Mouse (Mus musculus): ENCODE measurements around the gene Pnma1. TPM values are rescaled to one million over a fixed set of nuclear protein-coding genes. Genes with fewer than 3 reads are reported as not detected.
A peak's percentile ranks its signal among the peaks of the same experiment; 100 is the strongest.

Gene Pnma1
- total RNA-seq, 2 experiments from 2014 or later, result 0.10 to 0.17 TPM

DNA sequence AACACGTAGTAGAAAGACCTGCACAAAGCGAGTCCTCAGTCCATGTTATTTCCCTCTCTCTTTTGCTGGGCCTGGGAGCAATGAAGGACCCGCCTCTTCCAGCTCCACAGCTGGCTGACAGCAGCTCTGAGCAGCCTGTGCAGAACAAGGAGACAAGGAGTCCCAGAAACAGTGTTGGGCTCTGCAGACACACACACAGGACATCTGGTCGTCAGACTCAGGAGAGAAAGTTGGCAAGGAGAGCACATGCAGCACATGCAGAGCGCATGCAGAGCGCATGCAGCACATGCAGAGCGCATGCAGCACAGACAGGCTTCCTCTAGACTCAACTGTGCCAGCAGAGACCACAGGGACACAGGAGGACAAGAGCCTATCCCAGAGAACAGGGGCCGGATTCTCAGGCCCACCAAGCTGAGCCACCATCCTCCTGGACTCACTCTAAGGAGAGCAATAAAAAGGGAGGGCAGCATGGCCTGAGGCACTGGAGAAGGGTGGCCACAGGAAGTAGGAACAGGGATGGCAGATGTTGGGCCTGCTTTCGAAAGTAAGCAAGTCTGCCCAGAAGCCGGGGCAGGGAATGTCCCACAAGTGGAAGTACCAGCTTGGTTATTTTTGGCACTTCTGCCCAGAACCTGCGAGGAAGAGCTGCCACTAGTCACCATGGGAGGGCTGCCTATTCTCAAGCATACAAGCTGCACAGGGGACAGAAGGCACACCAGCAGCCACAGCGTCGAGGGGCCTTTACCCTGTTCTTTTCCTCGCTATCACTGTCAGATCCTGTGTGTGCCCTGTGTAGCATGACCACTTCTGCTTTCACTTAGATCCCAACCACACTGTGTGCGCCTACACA lies 39.7 kb upstream of the Pnma1 start:
- peak; percentile 61 for DNase-seq
- no peak for TF ChIP-seq CTCF (IDR thresholded peaks at IDR 0.05)
- H3K4me3 ChIP-seq, result peak overlapping the region; percentile 34
- intact Hi-C loops (cut with DNase I), result no loop called here
- H3K27ac ChIP-seq, result peak overlapping the region; percentile 73

DNA sequence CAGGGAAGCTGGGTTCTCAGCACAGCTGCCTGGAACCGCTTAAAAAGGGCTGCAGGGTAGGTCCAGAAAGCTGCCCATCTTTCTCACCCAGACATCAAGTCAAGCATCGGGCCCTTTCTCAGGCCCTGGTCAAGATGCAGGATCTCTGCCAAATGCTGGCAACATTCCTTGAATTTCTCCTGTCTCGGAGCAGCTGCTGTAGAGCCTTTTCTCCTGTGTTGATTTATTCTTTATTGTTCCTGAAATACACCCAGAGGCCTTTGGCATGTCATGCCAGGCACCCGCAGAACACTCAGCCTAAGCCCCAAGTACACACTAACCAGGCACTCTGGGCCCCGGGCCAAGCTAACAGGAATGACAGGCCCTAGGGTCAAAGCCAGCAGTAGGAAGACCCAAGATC lies 38.7 kb upstream of the Pnma1 start:
- intact Hi-C loops (cut with DNase I), result no loop called here
- no peak for DNase-seq
- no peak overlapping the region for H3K4me3 ChIP-seq
- no peak for TF ChIP-seq CTCF (IDR thresholded peaks at IDR 0.05)
- peak overlapping the region; percentile 73 for H3K27ac ChIP-seq

DNA sequence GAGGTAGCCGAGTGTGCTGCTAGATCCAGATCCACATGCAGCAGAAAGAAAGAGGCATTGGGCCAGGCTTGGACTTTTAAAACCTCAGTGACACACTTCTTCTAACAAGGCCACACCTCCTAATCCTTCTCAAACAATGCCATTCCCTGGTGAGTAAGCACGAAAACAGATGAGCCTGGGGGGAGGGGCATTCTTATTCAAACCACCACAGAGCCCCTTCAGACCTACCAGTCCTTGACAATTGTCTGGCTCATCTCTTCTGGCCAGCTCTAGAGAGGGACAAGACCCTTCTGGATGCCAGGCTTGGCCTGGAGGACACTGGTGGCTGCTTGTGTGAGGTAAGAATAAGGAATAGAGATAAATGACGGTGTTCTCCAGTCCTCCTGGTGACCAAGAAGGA lies 38.2 kb upstream of the Pnma1 start:
- intact Hi-C loops (cut with DNase I), result no loop called here
- peak overlapping the region; percentile 73 for H3K27ac ChIP-seq
- no peak overlapping the region for H3K4me3 ChIP-seq
- no peak for DNase-seq
- TF ChIP-seq CTCF (IDR thresholded peaks at IDR 0.05), result no peak

DNA sequence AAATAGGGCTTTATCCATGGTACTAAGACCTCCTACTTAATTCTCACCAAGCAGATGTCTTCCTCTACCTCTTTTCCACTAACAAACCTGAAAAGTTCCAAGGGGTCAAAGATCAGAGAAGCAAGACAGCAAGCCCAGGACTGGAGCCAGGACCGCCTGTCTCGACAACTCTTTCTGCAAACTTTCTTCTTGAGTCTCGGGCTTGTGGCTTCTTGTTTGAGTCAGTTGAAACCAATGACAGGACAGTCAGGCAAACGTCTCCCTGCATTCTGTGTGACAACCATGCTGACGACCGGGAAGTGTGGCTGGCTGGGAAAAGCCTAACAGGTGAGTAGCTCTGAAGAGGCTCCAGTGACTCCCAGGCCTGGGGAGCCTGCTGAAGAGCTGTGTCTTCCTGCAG lies 37.3 kb upstream of the Pnma1 start:
- DNase-seq, result no peak
- H3K27ac ChIP-seq, result no peak overlapping the region
- no peak for TF ChIP-seq CTCF (IDR thresholded peaks at IDR 0.05)
- H3K4me3 ChIP-seq, result no peak overlapping the region
- intact Hi-C loops (cut with DNase I), result no loop called here

DNA sequence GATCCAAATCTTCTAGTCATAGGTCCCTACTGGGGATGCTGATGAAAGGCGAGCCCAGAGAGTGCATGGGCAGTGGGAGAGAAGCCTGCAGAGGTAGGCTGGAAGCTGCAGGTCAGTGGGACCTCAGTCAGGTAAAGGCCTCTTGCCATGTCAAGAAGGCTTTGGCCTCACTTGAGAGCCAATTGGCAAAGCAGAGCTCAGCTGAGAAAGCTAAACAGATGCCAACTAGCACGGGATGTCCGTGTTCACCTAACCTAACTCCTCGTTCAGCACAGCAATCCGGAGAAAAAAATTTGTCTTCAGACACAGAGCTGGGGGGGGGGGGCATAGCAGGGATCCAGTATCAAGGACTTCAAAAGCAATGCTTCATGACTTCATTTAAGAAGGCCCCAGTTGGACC lies 36.7 kb upstream of the Pnma1 start:
- no peak for DNase-seq
- no peak overlapping the region for H3K27ac ChIP-seq
- intact Hi-C loops (cut with DNase I), result no loop called here

DNA sequence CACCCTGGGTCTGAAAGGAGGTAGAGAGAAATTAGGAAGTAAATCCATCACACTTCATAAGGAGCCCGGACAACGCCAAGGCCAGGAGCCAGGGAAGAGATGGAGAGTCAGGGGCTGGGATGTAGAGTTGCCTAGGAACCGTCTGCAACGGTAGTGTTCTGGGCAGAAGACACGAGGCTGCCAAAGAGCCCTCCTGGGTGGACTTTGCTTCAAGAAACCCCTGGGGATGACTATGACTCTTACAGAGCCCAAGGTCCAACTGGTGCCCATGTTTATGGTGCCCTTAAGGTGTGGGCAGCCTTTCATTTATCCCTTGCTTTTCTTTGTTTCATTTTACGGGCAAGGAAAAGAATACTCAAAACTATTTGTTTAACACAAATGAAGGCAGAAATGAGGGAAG lies 33.7 kb upstream of the Pnma1 start:
- TF ChIP-seq CTCF (IDR thresholded peaks at IDR 0.05), result no peak
- no peak for DNase-seq
- intact Hi-C loops (cut with DNase I), result no loop called here
- no peak overlapping the region for H3K27ac ChIP-seq
- no peak overlapping the region for H3K4me3 ChIP-seq

More for the DNA sequence above, 36.7 kb upstream of the Pnma1 start:
- H3K4me3 ChIP-seq, result no peak overlapping the region
- TF ChIP-seq CTCF (IDR thresholded peaks at IDR 0.05), result no peak

DNA sequence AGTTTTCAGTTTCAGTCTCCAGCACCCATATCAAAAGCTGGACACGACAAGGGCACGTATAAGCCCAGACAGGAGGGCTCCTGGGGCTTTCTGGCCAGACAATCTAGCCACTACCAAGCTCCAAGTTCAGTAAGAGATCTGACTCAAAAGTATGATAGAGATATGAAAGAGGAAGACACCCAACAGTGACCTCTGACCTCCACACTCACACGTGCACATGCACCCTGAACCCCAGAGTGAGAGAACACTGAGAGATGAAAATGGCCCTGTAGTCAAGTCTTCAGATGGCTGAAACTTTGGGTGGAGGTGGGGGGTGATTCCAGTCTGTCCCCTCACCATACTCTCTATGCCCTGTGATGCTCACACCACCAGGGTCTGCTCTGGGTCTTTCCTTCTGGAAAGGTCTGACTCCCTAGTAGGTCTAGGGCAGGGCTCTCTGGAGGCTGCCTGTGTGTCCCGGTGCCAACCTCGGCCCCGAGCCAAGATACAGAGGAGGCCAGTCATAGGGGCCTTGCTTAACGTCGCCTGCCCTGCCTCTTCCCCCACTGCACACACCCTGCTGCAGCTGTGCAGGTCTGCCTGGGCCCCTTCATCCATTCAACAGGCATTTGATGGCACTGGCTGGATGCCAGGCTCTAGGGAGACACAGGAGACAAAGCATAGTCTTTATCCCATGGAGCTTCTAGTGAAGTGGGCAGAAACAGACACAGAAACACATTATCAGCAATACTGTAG lies 32.6 kb upstream of the Pnma1 start:
- DNase-seq, result peak; percentile 92
- TF ChIP-seq CTCF (IDR thresholded peaks at IDR 0.05), result no peak

DNA sequence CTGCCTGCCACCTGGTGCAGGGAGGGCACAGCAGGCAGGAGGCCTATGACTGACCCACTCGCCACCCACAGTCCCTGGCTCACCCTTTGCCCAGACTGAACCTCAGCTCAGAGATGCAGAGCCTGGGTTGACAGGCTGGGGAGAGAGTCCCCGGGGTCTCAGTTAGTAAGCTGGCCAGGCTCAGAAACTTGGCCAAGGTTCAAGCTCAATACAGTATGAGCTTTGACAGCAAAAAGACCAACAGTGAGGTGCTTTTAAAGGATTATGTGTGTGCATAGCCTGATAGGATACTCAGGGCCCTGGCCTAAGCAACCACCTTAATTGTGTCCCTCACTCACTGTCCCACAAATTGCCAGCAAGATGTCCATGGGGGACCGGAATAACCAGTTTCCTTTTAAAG lies 31.8 kb upstream of the Pnma1 start:
- no peak for TF ChIP-seq CTCF (IDR thresholded peaks at IDR 0.05)

More for the DNA sequence above, 32.6 kb upstream of the Pnma1 start:
- intact Hi-C loops (cut with DNase I), result no loop called here
- Histone ChIP-seq H3K27ac (peak overlapping the region; percentile 56), H3K4me3 (peak overlapping the region; percentile 32)

DNA sequence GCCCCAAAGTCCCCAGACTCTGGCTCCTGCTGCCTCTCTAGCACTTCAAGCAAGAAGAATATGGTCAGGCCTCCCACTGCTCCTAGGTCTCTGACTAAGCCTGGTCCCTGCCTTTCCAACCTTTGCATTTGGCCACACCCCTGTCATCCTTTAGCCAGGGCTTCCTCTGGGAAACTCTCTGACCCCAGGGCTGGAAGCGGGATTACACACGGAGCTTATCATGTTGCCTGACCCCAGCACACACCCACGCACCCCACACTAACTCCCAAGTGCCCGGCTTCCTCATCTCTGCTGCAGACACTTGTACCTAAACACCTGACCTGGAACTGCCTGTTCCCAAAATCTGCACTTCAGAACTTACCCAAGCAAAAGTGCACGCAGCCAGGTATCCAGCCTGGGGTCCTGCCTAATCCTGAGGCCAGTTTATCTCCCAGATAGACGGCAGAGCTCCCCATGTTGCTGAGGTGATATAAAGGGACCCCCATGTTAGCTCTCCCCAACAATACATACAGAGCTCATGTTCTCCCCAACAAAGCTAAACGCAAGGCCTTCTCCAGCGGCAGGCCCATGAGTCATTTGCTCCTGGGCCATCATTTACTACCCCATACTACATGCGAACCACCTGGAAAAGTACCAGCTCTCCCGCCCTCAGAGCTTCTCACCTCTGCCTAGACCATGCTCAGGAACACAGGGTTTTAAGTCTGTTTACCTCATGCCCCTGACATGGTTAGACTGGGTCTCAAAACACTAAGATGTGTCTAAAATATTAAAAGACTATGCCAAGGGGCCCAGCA lies 30.6 kb upstream of the Pnma1 start:
- DNase-seq, result no peak
- no peak overlapping the region for H3K4me3 ChIP-seq
- intact Hi-C loops (cut with DNase I), result loop anchor here (5.0 kb wide), 1 partner anchor 38 kb away; the partner anchor contains the start of gene Elmsan1
- no peak for TF ChIP-seq CTCF (IDR thresholded peaks at IDR 0.05)
- H3K27ac ChIP-seq, result peak overlapping the region; percentile 54

More for the DNA sequence above, 31.8 kb upstream of the Pnma1 start:
- DNase-seq, result no peak
- Histone ChIP-seq H3K27ac (peak overlapping the region; percentile 56), H3K4me3 (no peak overlapping the region)
- intact Hi-C loops (cut with DNase I), result no loop called here

DNA sequence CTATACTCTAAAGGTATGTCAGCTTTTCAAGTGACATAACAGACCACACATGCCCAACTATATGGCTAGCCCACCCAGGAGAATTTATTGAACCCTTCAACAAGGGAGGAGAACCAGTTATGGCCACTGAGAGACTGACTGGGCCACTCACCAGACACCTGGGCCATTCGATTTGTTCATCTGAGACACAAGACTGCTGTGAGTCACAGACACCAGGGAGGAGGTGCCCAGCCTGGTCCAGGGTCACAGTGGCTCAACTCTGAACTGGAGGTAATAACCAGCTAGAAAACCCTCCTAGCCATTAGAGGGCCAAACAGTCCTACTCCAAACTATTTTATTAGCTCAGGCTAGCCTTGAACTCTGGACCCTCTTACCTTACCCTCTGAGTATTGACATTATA lies 29.8 kb upstream of the Pnma1 start:
- Histone ChIP-seq H3K4me3 (no peak overlapping the region), H3K27ac (peak overlapping the region; percentile 94)
- intact Hi-C loops (cut with DNase I), result loop anchor here (5.0 kb wide), 1 partner anchor 39 kb away; the partner anchor contains the start of gene Elmsan1
- TF ChIP-seq CTCF (IDR thresholded peaks at IDR 0.05), result no peak
- no peak for DNase-seq

DNA sequence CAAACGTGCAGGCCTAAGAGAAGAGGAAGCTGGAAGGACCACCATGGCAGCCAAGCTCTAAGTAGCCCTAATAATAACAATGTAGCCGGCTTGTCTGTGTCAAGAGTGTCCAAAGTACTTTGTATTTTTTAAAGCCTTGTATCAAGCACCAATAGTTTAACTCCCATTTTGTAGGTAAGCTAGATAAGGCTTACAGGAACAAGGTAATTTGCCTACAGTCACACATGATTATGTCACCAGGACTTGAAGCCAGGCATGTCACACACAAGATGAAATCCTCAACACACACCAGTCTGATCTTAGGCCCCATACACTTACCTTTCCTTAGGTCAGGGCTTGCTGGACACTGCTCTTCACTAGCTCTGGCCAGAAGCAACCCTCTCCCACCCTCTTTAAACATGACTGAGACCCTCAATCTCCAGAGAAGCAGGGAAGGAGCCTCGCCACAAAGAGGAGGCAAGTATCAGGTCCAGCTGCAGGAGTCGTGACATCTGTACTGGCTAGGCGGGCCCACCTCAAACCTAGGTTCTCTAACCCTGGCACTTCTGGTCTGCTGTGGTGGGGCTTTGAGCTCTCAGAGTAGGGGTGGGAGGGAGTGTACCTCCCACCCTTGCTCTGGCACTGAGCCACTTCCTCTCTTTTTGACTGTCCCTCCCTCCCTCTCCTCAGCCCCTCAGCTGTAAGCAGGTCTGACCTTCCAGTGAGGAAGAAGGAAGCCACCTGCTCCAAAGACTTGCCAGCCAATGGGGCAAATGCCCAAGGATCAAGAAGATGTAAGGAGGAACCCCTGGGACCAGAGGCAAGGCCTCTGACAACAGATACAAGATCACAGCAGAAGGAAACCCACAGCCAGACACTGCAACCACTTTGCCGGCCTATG lies 28.8 kb upstream of the Pnma1 start:
- Histone ChIP-seq H3K4me3 (peak overlapping the region; percentile 76), H3K27ac (peak overlapping the region; percentile 94)
- peak; percentile 28 for DNase-seq
- intact Hi-C loops (cut with DNase I), result loop anchor here (2.0 to 5.0 kb wide), 2 partner anchors 16 to 40 kb away; partner anchors contain the start of gene Elmsan1
- TF ChIP-seq CTCF (IDR thresholded peaks at IDR 0.05), result no peak
